Mouse (Mus musculus): ENCODE results near the gene 4930544G11Rik.

The 4930544G11Rik gene

GRCm38 (mm10) chr6:65952309-65952708 is at the start of gene 4930544G11Rik:
Gene 4930544G11Rik (plus strand): TSS chr6:65952609.
- DNase-seq (ENCODE audit: low spot score), result no peak

- no peak for DNase-seq (ENCODE audit: low spot score)
Measured at GRCm38 (mm10) chr6:65906657-65907182, 45.7 kb upstream of the 4930544G11Rik start.

GRCm38 (mm10) chr6:65915421-65915820 is 37.0 kb upstream of the 4930544G11Rik start:
- no peak for DNase-seq (ENCODE audit: low spot score)

- DNase-seq (ENCODE audit: low spot score), result no peak
Measured at GRCm38 (mm10) chr6:65921703-65922102, 30.7 kb upstream of the 4930544G11Rik start.

- DNase-seq (ENCODE audit: low spot score), result no peak
Measured at GRCm38 (mm10) chr6:65923501-65924084, 28.8 kb upstream of the 4930544G11Rik start.

- no peak for DNase-seq (ENCODE audit: low spot score)
Measured at GRCm38 (mm10) chr6:65925737-65926333, 26.6 kb upstream of the 4930544G11Rik start.

- no peak for DNase-seq (ENCODE audit: low spot score)
Measured at GRCm38 (mm10) chr6:65930523-65930922, 21.9 kb upstream of the 4930544G11Rik start.

- no peak for DNase-seq (ENCODE audit: low spot score)
Measured at GRCm38 (mm10) chr6:65932776-65933175, 19.6 kb upstream of the 4930544G11Rik start.

GRCm38 (mm10) chr6:65933177-65933576 is 19.2 kb upstream of the 4930544G11Rik start:
- no peak for DNase-seq (ENCODE audit: low spot score)

GRCm38 (mm10) chr6:65935566-65936281 is 16.7 kb upstream of the 4930544G11Rik start:
- no peak for DNase-seq (ENCODE audit: low spot score)

- DNase-seq (ENCODE audit: low spot score), result no peak
Measured at GRCm38 (mm10) chr6:65950492-65950891, 1.9 kb upstream of the 4930544G11Rik start.

- no peak for DNase-seq (ENCODE audit: low spot score)
Measured at GRCm38 (mm10) chr6:65969386-65970111, 17.1 kb downstream of the 4930544G11Rik start.

- DNase-seq (ENCODE audit: low spot score), result no peak
Measured at GRCm38 (mm10) chr6:65970410-65970809, 18.0 kb downstream of the 4930544G11Rik start.

- DNase-seq (ENCODE audit: low spot score), result no peak
Measured at GRCm38 (mm10) chr6:65992081-65992480, 39.7 kb downstream of the 4930544G11Rik start.

GRCm38 (mm10) chr6:65998343-65998742 is 45.9 kb downstream of the 4930544G11Rik start:
- no peak for DNase-seq (ENCODE audit: low spot score)

All from urinary bladder, postnatal 10 days (tissue).